Mouse (Mus musculus): ENCODE measurements around the gene Fbxo42.

The Fbxo42 gene

DNA sequence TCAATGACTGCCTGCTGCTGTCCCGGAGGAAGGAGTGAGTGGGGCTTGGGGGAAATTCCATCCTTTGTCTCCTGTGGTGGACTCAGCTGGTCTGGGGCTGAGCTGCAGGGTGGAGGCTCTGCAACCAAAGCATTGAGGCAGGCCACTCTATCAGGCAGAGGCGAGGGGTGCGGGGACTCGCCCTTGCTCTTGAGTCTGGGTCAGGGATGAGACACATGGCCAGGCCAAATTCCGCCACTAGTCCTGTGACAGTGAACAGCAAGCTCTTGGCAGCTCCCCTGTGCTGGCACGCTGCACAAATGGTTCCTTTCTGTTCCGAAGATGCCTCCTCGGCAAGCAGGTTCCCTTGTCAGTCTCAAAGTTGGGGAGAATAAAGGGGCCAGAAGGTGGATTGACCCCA lies 103.4 kb downstream of the Fbxo42 start:
- no peak for DNase-seq (ENCODE audit: low read depth)

GRCm38 (mm10) chr4:141252641-141253040 lies 104.9 kb downstream of the Fbxo42 start:
- peak; percentile 42 for DNase-seq (ENCODE audit: low read depth)
